Mouse (Mus musculus) ES-Bruce4 (cell line): ENCODE data around the gene Fbxl5.
A peak's percentile ranks its signal among the peaks of the same experiment; 100 is the strongest.

Source experiments
- CTCF ChIP-seq: IDR thresholded peaks from one replicate; pipeline ENCODE4 v1.8.1; 2011; ENCODE audit warnings: low read depth, low read length
- EP300 ChIP-seq: IDR thresholded peaks from 2 replicates; pipeline ENCODE4 v1.6.1; 2011; ENCODE audit warnings: low read depth, low read length; ENCODE audit not compliant: insufficient read depth
- POLR2A ChIP-seq: IDR thresholded peaks from one replicate; pipeline ENCODE4 v1.8.1; 2011; ENCODE audit warnings: low read length; ENCODE audit not compliant: insufficient read depth

DNA sequence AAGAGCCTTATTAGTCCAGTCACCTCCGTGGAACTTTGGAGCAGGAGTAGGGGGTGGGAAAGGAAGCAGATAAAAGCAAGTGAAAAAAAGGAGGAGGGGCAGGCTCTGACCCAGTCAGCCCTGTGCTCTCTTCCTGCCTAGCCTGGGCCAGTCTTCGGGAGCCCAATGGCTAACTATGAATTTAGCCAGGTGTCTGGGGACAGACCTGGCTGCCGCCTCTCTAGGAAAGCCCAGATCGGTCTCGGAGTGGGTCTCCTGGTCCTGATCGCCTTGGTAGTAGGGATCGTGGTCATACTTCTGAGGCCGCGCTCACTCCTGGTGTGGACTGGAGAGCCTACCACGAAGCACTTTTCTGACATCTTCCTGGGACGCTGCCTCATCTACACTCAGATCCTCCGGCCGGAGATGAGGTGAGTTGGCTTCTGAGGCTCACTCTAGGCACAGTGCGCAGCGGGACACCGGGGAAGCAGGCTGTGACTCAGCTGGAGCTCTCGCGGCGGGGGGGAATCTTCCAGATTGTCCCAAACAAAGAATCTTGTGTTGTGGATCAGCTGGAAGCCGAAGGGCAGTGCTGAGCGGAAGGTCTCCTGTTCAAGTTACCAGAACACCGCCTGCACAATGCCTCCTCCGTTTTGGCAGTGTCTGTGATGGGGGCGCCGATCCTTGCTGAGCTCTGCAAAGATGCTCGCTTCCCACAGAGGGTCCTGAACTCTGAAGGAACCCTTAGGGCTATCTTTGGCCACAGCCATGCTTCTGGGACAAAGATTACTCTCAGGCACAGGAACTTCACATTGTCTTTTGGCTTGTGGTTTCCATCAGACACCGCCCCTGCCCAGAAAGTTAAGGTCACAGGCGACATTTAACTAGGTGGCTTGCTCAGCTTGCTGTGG, 47.5 kb upstream of the Fbxl5 start:
- TF ChIP-seq POLR2A (no peak), CTCF (no peak), EP300 (peak; percentile 96)
